Mouse (Mus musculus) adrenal gland, adult 2 months (tissue): Measurements from ENCODE around the gene Sesn1. TPM values are rescaled to one million over a fixed set of nuclear protein-coding genes. Genes with fewer than 3 reads are reported as not detected.

Experiments used
- DNase-seq: peaks from one replicate; pipeline ENCODE4 v3.0.0; 2021
- polyA plus RNA-seq: library from polyadenylated mRNA; depleted of rRNA; stranded (reverse); fragments of >200 nt; gene quantifications from 2 replicates; pipeline ENCODE4 v1.2.3, GENCODE M21; 2012
- total RNA-seq, 2 experiments: library from RNA; stranded (reverse); gene quantifications; 2 replicates each; pipeline ENCODE4 v1.2.3; 2021

The Sesn1 gene
- total and polyA plus RNA-seq, 3 experiments, result 12.4 to 19.7 (median 15.6) TPM

GRCm38 (mm10) chr10:41870101-41870500, 60.4 kb downstream of the Sesn1 start:
- DNase-seq, result no peak

- DNase-seq, result no peak
These were observed 61.8 kb downstream of the Sesn1 start for GRCm38 (mm10) chr10:41871564-41871963.

GRCm38 (mm10) chr10:41875624-41876023, 65.9 kb downstream of the Sesn1 start:
- DNase-seq, result no peak

- no peak for DNase-seq
These were observed 68.6 kb downstream of the Sesn1 start for GRCm38 (mm10) chr10:41878344-41878743.

- DNase-seq, result no peak
These were observed 69.9 kb downstream of the Sesn1 start for GRCm38 (mm10) chr10:41879675-41880074.

GRCm38 (mm10) chr10:41880206-41880605, 70.5 kb downstream of the Sesn1 start:
- no peak for DNase-seq

- DNase-seq, result no peak
These were observed 71.0 kb downstream of the Sesn1 start for GRCm38 (mm10) chr10:41880777-41881176.

GRCm38 (mm10) chr10:41881438-41881837, 71.7 kb downstream of the Sesn1 start:
- peak; percentile 9 for DNase-seq

- peak; percentile 29 for DNase-seq
These were observed 74.2 kb downstream of the Sesn1 start for GRCm38 (mm10) chr10:41883741-41884575.

- DNase-seq, result peak; percentile 98
These were observed 77.5 kb downstream of the Sesn1 start for GRCm38 (mm10) chr10:41887080-41887821.

GRCm38 (mm10) chr10:41888365-41888941, 78.7 kb downstream of the Sesn1 start:
- DNase-seq, result peak; percentile 15

- no peak for DNase-seq
These were observed 79.8 kb downstream of the Sesn1 start for GRCm38 (mm10) chr10:41889566-41889965.

GRCm38 (mm10) chr10:41890537-41890936, 80.8 kb downstream of the Sesn1 start:
- DNase-seq, result no peak

GRCm38 (mm10) chr10:41891312-41891711, 81.6 kb downstream of the Sesn1 start:
- DNase-seq, result no peak

GRCm38 (mm10) chr10:41893433-41894411, 84.0 kb downstream of the Sesn1 start:
- DNase-seq, result peak; percentile 61

GRCm38 (mm10) chr10:41896425-41896824, 86.7 kb downstream of the Sesn1 start:
- DNase-seq, result no peak

- no peak for DNase-seq
These were observed 87.1 kb downstream of the Sesn1 start for GRCm38 (mm10) chr10:41896865-41897264.

- DNase-seq, result no peak
These were observed 91.7 kb downstream of the Sesn1 start for GRCm38 (mm10) chr10:41901456-41901855.

GRCm38 (mm10) chr10:41901864-41902263, 92.1 kb downstream of the Sesn1 start:
- DNase-seq, result no peak

- DNase-seq, result no peak
These were observed 97.7 kb downstream of the Sesn1 start for GRCm38 (mm10) chr10:41907473-41907872.

- no peak for DNase-seq
These were observed 98.2 kb downstream of the Sesn1 start for GRCm38 (mm10) chr10:41907950-41908349.

GRCm38 (mm10) chr10:41908899-41909298, 99.2 kb downstream of the Sesn1 start:
- DNase-seq, result no peak
